Mouse (Mus musculus) layer of hippocampus, postnatal 25 days (tissue): Measurements from ENCODE around the gene Pikfyve. TPM values are rescaled to one million over a fixed set of nuclear protein-coding genes. Genes with fewer than 3 reads are reported as not detected.

ENCODE experiments used
- DNase-seq, 2 experiments: peaks; one replicate each; pipeline ENCODE4 v3.0.0; 2022; ENCODE audit warnings: mixed read lengths in 2 of 2, low spot score in 1 of 2; ENCODE audit errors: extremely low spot score in 1 of 2
- total RNA-seq, 2 experiments: library from RNA; stranded (reverse); gene quantifications; 2 replicates each; pipeline ENCODE4 v1.2.3; 2021

The Pikfyve gene
- total RNA-seq, result 10 to 100 TPM; 38.9 to 42.3 TPM

DNA sequence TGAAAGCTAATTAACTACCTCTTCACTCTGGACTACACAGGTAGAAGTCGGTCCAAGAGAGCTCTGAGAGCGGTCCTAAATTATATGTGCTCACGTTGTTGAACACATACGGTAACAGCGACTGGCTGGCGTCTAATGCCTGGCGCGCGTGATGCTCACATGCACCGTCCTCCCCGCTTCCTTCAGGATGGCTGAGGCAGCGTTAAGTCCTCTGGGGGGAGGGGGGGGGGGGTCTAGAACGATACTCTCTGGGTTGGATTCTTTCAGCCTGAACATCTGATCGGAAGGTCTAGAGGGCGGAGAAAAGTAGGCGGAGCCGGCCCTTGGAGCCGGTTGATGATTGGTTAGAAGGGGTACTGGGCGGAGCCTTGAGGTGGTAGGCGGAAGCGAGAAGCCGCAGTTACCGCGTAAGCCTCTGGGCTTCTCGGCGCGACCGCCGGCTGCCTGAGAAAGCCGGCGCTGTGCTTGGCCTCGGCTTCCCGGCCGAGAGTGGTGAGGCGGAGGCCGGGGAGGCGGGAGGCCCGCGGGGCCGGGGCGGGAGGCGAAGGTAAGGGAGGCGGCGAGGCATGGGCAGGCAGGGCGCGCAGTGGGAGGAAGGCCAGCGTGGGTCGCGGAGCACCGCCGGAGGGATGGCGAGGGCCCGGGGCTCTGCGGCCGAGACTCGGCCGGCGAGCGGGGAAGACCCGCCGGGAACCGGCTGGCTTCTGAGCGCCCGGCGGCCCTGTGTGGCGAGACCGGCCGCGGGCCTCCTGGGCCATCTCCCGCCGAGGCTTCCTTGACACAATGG, at the start of gene Pikfyve, which contains the start of gene Idh1:
Gene Pikfyve (plus strand): TSS at position 397 of the 787 bp plus-strand sequence.
Gene Idh1 (minus strand): TSS at position 214 of the 787 bp plus-strand sequence.
- peak; percentile 85 to 90 for DNase-seq

GRCm38 (mm10) chr1:65137560-65137959, 48.9 kb upstream of the Pikfyve start:
- no peak for DNase-seq

- no peak for DNase-seq
Measured at GRCm38 (mm10) chr1:65144783-65145182, 41.7 kb upstream of the Pikfyve start.

GRCm38 (mm10) chr1:65146601-65147000, 39.9 kb upstream of the Pikfyve start:
- DNase-seq, result no peak

DNA sequence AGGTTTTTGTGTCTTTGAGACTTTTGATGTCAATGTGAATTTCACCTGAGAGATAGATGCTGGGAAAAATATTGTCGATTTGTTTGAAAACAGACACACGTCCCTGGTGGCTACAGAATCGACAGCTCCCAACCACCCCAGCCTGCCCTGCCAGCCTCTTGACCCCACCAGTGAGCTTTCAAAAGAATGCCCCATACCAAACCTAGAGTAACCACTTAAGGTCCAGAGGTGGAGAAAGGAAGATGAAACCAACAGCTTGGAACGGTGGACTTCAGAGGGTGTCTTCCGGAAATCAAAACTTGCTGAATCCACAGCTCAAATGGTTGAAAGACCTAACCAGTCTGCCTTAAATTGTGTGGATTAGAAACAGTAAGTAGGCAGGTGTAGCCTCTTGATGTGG, 39.2 kb upstream of the Pikfyve start:
- no peak for DNase-seq

DNA sequence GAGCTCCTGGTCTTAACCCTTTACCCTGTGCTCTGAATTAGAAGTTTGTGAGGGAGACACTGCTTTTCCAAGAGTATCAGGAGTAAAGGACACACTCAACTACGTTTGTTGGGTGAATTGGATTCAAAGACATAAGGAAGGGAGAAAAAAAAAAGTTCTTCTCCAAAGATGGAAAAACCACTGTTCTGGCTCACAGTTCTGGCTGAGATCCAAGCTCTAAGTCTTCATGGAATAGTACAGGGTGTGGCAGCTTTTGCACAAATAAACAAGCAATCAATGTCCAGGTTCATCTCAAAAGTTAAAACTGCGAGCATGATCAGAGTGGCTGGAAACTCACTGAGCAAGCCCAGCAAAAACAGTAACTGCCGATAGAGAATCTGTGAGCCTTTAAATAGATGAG, 38.5 kb upstream of the Pikfyve start:
- DNase-seq, result no peak

DNA sequence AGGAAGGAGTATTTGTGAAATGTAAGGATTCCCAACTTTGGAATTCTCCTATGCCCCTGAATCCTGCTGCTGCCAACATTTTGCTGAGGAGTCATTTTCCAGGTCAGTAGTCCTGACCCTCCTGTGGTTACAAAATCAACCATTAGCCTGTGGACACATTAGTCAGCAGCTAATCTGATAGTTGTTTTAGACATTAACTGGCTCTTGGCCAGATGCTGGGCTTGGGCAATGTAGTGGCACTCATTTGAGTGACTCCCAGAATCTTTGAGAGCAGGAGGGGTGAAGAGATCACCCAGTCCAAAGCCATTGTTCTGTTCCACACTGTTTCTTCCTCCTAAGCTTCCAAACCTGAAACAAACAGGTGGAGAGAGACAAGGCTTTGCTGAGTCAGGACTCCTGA, 31.7 kb upstream of the Pikfyve start:
- DNase-seq, result no peak

GRCm38 (mm10) chr1:65156111-65156510, 30.4 kb upstream of the Pikfyve start:
- DNase-seq, result no peak

GRCm38 (mm10) chr1:65162210-65162609, 24.3 kb upstream of the Pikfyve start:
- no peak for DNase-seq

DNA sequence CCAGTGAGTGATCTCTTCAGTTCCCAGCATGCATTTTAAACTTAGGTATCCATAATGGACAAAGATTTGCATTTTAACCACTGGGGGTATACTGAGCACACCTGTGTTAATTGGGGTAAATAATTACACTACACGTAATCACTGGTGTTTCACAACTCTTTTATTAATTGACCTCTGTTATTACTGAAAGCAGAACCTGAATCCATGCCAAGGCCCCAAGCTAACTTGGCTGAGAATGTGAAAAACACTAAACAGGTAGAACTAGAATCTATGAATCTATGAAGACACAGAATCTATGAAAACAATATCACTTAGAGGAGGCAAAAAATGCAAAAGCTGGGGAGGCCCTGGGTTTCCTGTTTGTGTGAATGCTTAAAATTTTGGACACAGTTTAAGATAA, 19.0 kb upstream of the Pikfyve start:
- DNase-seq, result no peak

DNA sequence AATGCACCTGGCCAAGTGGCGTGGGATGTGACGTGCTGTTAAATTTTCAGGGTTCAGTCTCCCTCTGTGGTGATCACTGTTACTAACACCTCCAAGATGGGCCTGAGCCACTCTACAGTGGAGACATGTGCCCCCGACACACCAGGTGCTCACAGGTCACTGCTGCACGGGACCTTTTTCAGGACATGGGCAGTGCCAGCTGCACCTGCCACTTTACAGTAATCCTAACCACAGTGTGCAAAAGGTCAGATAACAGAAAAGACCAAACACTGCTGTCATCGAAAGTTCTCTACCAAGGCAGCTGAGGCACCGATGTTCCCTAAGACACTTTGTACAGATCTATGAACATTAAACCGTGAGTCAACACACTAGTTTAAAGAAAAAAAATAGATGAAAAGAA, 16.9 kb upstream of the Pikfyve start:
- DNase-seq, result no peak

DNA sequence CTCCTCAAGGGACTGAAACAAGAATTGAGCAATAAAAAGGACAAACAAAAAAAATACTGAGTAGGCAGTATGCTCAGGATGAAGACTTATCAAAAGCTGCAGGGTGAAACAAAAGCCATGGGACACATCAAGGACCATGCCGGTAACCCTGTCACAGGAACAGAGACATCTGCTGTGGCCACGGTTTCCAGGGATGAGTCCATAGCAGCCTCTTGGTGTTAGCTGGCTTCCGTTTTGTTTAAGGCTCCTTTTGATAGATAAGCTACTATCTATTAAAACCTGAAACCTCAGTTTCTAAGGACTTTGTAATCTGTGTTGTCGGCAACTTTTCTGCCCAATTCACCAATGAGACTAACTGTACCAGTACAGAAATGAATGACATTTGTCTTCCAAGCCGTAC, 16.5 kb upstream of the Pikfyve start:
- DNase-seq, result no peak

DNA sequence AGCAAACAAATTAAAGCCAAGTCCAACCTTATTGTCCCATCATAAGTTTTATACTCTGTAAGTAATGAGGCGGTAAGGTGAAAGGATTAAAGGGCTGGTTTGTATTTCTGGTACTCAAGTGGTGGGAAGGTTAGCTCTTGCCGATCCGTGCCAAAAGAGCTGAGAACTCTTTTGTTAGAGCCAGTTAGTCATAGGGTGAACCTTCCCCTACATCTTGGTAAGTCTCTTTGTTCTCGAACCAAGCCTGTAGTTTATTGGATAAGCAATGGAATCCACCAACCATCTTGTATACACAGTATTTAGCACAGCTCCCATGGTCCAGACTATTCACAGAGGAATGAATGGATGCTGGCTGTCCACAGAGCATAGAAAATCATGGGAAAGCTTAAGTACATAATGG, 14.9 kb upstream of the Pikfyve start:
- DNase-seq, result no peak

- no peak for DNase-seq
Measured at GRCm38 (mm10) chr1:65173716-65174115, 12.8 kb upstream of the Pikfyve start.

DNA sequence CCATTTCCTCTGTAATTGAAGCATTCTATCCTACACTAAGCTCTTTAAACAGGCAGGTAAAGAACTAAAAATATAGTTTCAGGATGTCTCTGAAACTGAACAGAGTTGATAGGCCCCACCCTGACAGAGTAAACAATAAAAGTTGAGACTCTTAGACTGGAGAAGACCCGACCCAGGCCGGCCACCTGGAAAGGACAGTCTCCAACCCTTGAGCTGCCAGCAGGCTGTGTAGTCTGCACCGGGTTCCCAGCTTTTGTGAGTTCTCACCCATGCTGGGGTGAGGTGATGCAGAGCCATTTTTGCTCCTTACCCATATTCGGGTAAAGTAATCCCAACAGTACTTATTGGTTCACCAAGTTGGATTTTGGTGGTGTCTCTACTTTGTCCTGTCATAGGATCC, 10.3 kb upstream of the Pikfyve start:
- no peak for DNase-seq

DNA sequence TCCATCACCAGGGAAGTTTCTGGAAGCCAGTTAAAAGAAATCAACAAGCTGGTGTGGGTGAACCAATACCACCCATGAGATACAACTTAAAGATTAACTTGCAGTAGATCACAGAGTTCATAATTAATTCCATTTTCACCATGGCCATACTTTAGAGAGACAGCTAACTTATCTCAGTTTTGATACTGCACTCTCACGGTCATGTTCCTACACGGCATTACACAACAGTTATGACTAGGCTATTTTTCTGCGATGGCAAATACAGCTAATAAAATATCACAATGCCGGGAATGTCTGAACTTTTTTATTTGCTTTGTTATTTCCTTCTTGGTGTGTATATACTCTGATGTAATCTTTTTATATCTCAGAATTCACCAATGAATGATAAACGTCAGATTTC, 9.6 kb upstream of the Pikfyve start:
- no peak for DNase-seq

- no peak for DNase-seq
Measured at GRCm38 (mm10) chr1:65177452-65177851, 9.0 kb upstream of the Pikfyve start.

- DNase-seq, result peak; percentile 86 to 97
Measured at GRCm38 (mm10) chr1:65178126-65178901, 8.2 kb upstream of the Pikfyve start.

DNA sequence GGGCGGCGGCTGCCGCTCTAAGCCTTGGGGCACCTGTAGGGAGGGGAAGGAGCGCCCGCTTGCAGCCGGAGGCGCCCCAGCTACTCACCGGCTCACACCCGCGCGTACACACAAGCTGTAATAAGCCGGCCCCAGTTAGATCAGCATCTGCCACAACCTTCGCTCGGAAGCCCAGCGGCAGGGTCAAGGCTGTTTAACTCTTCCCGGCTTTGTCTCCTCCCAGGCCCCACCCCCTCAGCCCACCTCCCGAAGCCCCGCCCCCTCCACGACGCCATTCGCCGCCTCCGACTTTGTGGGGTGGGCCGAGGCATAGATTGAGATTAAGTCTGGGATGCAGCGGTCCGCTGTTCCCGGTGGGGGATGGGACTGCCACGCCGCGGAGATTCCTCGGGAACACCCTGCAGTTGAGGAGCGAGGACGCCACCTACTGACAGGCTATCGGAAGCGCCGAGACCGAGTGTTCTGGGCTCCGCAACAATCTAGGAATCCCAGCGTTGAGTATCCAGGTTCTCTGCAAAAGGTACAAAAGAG, 7.5 kb upstream of the Pikfyve start:
- DNase-seq, result peak; percentile 90 to 98

- DNase-seq, result peak in 1 of 2 experiments; percentile 67
Measured at GRCm38 (mm10) chr1:65179634-65180249, 6.7 kb upstream of the Pikfyve start.

DNA sequence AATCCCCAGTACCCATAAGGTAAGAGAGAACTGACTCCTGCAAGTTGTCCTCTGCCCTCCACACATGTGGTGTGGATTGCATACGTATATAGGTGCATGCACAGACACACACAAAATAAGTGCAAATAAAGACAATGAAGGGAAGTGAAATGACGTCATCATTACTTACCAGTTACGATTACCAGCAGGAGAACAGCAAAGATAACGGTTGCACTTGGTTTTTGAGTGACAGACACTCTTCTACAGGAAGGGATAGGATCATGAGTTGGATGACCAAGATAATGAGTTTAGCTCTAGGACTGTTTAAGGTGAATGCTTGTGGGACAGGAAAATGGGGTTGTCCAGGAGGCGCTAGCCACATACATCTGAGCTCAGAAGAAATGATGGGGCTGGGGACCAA, 5.0 kb upstream of the Pikfyve start:
- DNase-seq, result no peak
